Mouse (Mus musculus) layer of hippocampus, adult 8-10 months (tissue): ENCODE results near the gene Apon. TPM values are rescaled to one million over a fixed set of nuclear protein-coding genes. Genes with fewer than 3 reads are reported as not detected.

Source experiments
- total RNA-seq, 4 experiments: library from RNA; stranded (reverse); gene quantifications; 2 replicates each; pipeline ENCODE4 v1.2.4; 2022

The Apon gene
- total RNA-seq, 4 experiments from 2014 or later: not detected

Other genes with a start within 250 kb of the Apon start
- not detected for gene Hsd17b6, start 246.5 kb upstream of the Apon start, total RNA-seq
- 1 to 10 TPM; 6.0 to 9.1 (median 8.0) TPM for gene Prim1, start 238.9 kb upstream of the Apon start, total RNA-seq
- 100 to 1,000 TPM; 310 to 353 (median 340) TPM for gene Naca, start 218.5 kb upstream of the Apon start, total RNA-seq
- 100 to 1,000 TPM; 128 to 136 (median 133) TPM for gene Ptges3, start 195.1 kb upstream of the Apon start, total RNA-seq
- gene Atp5b, start 170.8 kb upstream of the Apon start, total RNA-seq: 1,000 to 10,000 TPM; 1,554 to 1,727 (median 1,622) TPM
- gene Baz2a, start 162.5 kb upstream of the Apon start, total RNA-seq: 10 to 100 TPM; 38.8 to 50.0 (median 46.3) TPM
- gene Rbms2, start 73.8 kb upstream of the Apon start, total RNA-seq: 10 to 100 TPM; 12.1 to 19.4 (median 16.5) TPM
- gene Gls2, start 59.6 kb upstream of the Apon start, total RNA-seq: 10 to 100 TPM; 24.4 to 33.2 (median 24.6) TPM
- 10 to 100 TPM in 1 of 4 experiments, 1 to 10 TPM in 3; 9.2 to 10.3 (median 9.6) TPM for gene Spryd4, start 42.3 kb upstream of the Apon start, total RNA-seq
- gene Mip, start 28.3 kb upstream of the Apon start, total RNA-seq: not detected
- gene Timeless, start 22.0 kb upstream of the Apon start, total RNA-seq: 1 to 10 TPM; 5.7 to 8.0 (median 7.4) TPM
- gene Apof, start 14.6 kb downstream of the Apon start, total RNA-seq: not detected
- gene Stat2, start 16.5 kb downstream of the Apon start, total RNA-seq: 10 to 100 TPM; 34.3 to 39.3 (median 37.8) TPM
- gene Il23a, start 44.7 kb downstream of the Apon start, total RNA-seq: not detected
- 10 to 100 TPM; 14.6 to 16.3 (median 15.5) TPM for gene Pan2, start 49.2 kb downstream of the Apon start, total RNA-seq
- 10 to 100 TPM; 69.2 to 89.4 (median 82.4) TPM for gene Cnpy2, start 68.4 kb downstream of the Apon start, total RNA-seq
- gene Cs, start 83.6 kb downstream of the Apon start, total RNA-seq: 100 to 1,000 TPM; 221 to 231 (median 224) TPM
- gene Coq10a, start 114.9 kb downstream of the Apon start, total RNA-seq: 10 to 100 TPM; 47.5 to 57.4 (median 51.9) TPM
- gene Ankrd52, start 123.0 kb downstream of the Apon start, total RNA-seq: 10 to 100 TPM; 46.3 to 57.3 (median 50.2) TPM
- gene Slc39a5, start 147.1 kb downstream of the Apon start, total RNA-seq: under 1 TPM in 3 of 4 experiments, not detected in 1; 0.35 to 0.45 (median 0.43) TPM
- gene Nabp2, start 157.4 kb downstream of the Apon start, total RNA-seq: 100 to 1,000 TPM in 2 of 4 experiments, 10 to 100 TPM in 2; 94.4 to 107 (median 100) TPM
- gene Rnf41, start 157.6 kb downstream of the Apon start, total RNA-seq: 10 to 100 TPM; 71.7 to 79.9 (median 75.7) TPM
- gene Smarcc2, start 205.2 kb downstream of the Apon start, total RNA-seq: 100 to 1,000 TPM; 238 to 267 (median 258) TPM
- gene Myl6, start 240.0 kb downstream of the Apon start, total RNA-seq: 100 to 1,000 TPM; 486 to 591 (median 538) TPM
- 10 to 100 TPM; 18.4 to 23.6 (median 22.6) TPM for gene Myl6b, start 244.6 kb downstream of the Apon start, total RNA-seq